Mouse (Mus musculus) heart, embryonic 14.5 days (tissue): Measurements from ENCODE around the gene Ndufb7. TPM values are rescaled to one million over a fixed set of nuclear protein-coding genes. Genes with fewer than 3 reads are reported as not detected.

Experiments
- ATAC-seq: fragments of 200-750 bp; cut with Nextera tagmentation; 2 replicates; pipeline ENCODE4 v1.8.0; 2017; ENCODE audit warnings: low read depth, moderate TSS enrichment; ENCODE audit not compliant: insufficient number of reproducible peaks, insufficient read depth, low FRiP score
- H3K27ac ChIP-seq, 2 experiments: fragments of 200-500 bp in 1 of 2; fragments of 300-500 bp in 1 of 2; sonication (generic) in 1 of 2; replicated peaks in 1 of 2; 2 replicates each; pipeline ENCODE4 v1.5.1; 2012 to 2014; ENCODE audit warnings: low read depth in 2 of 2, low read length in 2 of 2, control low read depth in 1 of 2, mild to moderate bottlenecking in 1 of 2, mixed read lengths in 1 of 2; ENCODE audit not compliant: control insufficient read depth in 1 of 2, insufficient read depth in 1 of 2
- H3K27me3 ChIP-seq: fragments of 300-500 bp; sonication (generic); 2 replicates; pipeline ENCODE4 v1.6.1; 2014; ENCODE audit warnings: mild to moderate bottlenecking, low read length, control low read depth; ENCODE audit not compliant: control insufficient read depth, insufficient read depth
- H3K36me3 ChIP-seq: fragments of 300-500 bp; sonication (generic); 2 replicates; pipeline ENCODE4 v1.6.1; 2014; ENCODE audit warnings: mild to moderate bottlenecking, control low read depth, low read length, mixed read lengths; ENCODE audit not compliant: control insufficient read depth, insufficient read depth
- H3K4me1 ChIP-seq, 2 experiments: fragments of 200-500 bp in 1 of 2; fragments of 300-500 bp in 1 of 2; sonication (generic) in 1 of 2; 2 replicates each; pipeline ENCODE4 v1.6.1; 2012 to 2014; ENCODE audit warnings: low read length in 2 of 2, control low read depth in 1 of 2, mixed read lengths in 1 of 2; ENCODE audit not compliant: control insufficient read depth in 2 of 2, insufficient read depth in 2 of 2
- H3K4me2 ChIP-seq: fragments of 300-500 bp; sonication (generic); 2 replicates; pipeline ENCODE4 v1.6.1; 2014; ENCODE audit warnings: mild to moderate bottlenecking, low read length
- H3K4me3 ChIP-seq, 2 experiments: fragments of 200-500 bp in 1 of 2; fragments of 300-500 bp in 1 of 2; sonication (generic) in 1 of 2; 2 replicates each; pipeline ENCODE4 v1.5.1; 2012 to 2014; ENCODE audit warnings: low read length in 2 of 2, mild to moderate bottlenecking in 2 of 2, control low read depth in 1 of 2, low read depth in 1 of 2, moderate library complexity in 1 of 2; ENCODE audit not compliant: control insufficient read depth in 1 of 2, insufficient read depth in 1 of 2
- H3K9ac ChIP-seq: fragments of 300-500 bp; sonication (generic); 2 replicates; pipeline ENCODE4 v1.6.1; 2014; ENCODE audit warnings: mild to moderate bottlenecking, low read length
- H3K9me3 ChIP-seq: fragments of 300-500 bp; sonication (generic); 2 replicates; pipeline ENCODE4 v1.6.1; 2016; ENCODE audit warnings: low read length, control low read depth; ENCODE audit not compliant: control insufficient read depth
- WGBS: fragments of 180-500 bp; shearing (Covaris S2); extraction: QIAGEN DNeasy Blood & Tissue Kit; methylation state at CpG from one replicate; pipeline ENCODE4 v1.1.7; 2014; 5-methylcytosine and 5-hydroxymethylcytosine counted together
- polyA plus RNA-seq: library from polyadenylated mRNA; unstranded; fragments of >200 nt; fragmentation: Nextera tagmentation; extraction: Ambion mirVana; gene quantifications from 2 replicates; pipeline ENCODE4 v1.2.1, GENCODE M21; 2014

The Ndufb7 gene
- polyA plus RNA-seq, 1 experiment from 2014 or later = 718 TPM

- 81% methylated on average over 1 of the region's 1 CpGs for WGBS
- Histone ChIP-seq H3K9ac (no peak overlapping the region), H3K27ac (0 out of 4 replicates have a peak overlapping the region, but pooled peaks of 1 of the 2 experiments have one; percentile 1), H3K27me3 (no peaks in the 10 kb centered on the region), H3K4me3 (no peak overlapping the region), H3K9me3 (no peaks in the 10 kb centered on the region), H3K4me2 (no peak overlapping the region), H3K36me3 (peaks cover 60% of the 10 kb centered on the region), H3K4me1 (peaks cover 13 to 38% of the 10 kb centered on the region in 2 experiments)
- no peak for ATAC-seq
Observed at GRCm38 (mm10) chr8:83584771-83585170, 18.3 kb downstream of the Ndufb7 start.

GRCm38 (mm10) chr8:83585333-83585732 lies 18.9 kb downstream of the Ndufb7 start:
- 73% methylated on average over 3 of the region's 3 CpGs for WGBS
- ATAC-seq = no peak
- Histone ChIP-seq H3K27ac (0 out of 4 replicates have a peak overlapping the region, but pooled peaks of 1 of the 2 experiments have one; percentile 19), H3K4me3 (no peak overlapping the region), H3K4me1 (peaks cover 12 to 35% of the 10 kb centered on the region in 2 experiments), H3K27me3 (no peaks in the 10 kb centered on the region), H3K36me3 (peaks cover 60% of the 10 kb centered on the region), H3K9me3 (no peaks in the 10 kb centered on the region), H3K4me2 (no peak overlapping the region), H3K9ac (no peak overlapping the region; the same call in 1 of the 2 replicates)

GRCm38 (mm10) chr8:83587644-83588043 lies 21.2 kb downstream of the Ndufb7 start:
- Histone ChIP-seq H3K27me3 (no peaks in the 10 kb centered on the region), H3K27ac (no peak overlapping the region), H3K36me3 (peaks cover 76% of the 10 kb centered on the region), H3K4me2 (no peak overlapping the region), H3K9me3 (no peaks in the 10 kb centered on the region), H3K4me1 (peaks cover 10 to 32% of the 10 kb centered on the region in 2 experiments), H3K9ac (no peak overlapping the region; the same call in 1 of the 2 replicates), H3K4me3 (no peak overlapping the region)
- no peak for ATAC-seq
- WGBS = 59% methylated on average over 6 of the region's 6 CpGs

- H3K4me3 ChIP-seq = no peak overlapping the region
- no peaks in the 10 kb centered on the region for H3K27me3 ChIP-seq
- ATAC-seq = no peak
- H3K4me1 ChIP-seq = peaks cover 12 to 41% of the 10 kb centered on the region in 2 experiments
- no peak overlapping the region for H3K9ac ChIP-seq
- no peaks in the 10 kb centered on the region for H3K9me3 ChIP-seq
- no peak overlapping the region for H3K27ac ChIP-seq
- 91% methylated on average over 5 of the region's 5 CpGs for WGBS
- no peak overlapping the region for H3K4me2 ChIP-seq
- peaks cover 69% of the 10 kb centered on the region for H3K36me3 ChIP-seq
Observed at GRCm38 (mm10) chr8:83588886-83589285, 22.4 kb downstream of the Ndufb7 start.

GRCm38 (mm10) chr8:83590488-83591023 lies 24.1 kb downstream of the Ndufb7 start:
- ATAC-seq = no peak
- no peak overlapping the region for H3K9ac ChIP-seq
- WGBS = 85% methylated on average over 7 of the region's 7 CpGs

GRCm38 (mm10) chr8:83592682-83593081 lies 26.2 kb downstream of the Ndufb7 start:
- peaks cover 8 to 28% of the 10 kb centered on the region in 2 experiments; a peak in 3 of 4 replicates for H3K4me1 ChIP-seq
- H3K36me3 ChIP-seq = peaks cover 40% of the 10 kb centered on the region
- H3K27me3 ChIP-seq = no peaks in the 10 kb centered on the region
- no peak for ATAC-seq
- H3K9me3 ChIP-seq = no peaks in the 10 kb centered on the region
- peak overlapping the region; percentile 11 to 91; a peak in 2 of 4 replicates for H3K4me3 ChIP-seq
- H3K27ac ChIP-seq = no peak overlapping the region
- H3K9ac ChIP-seq = peak overlapping the region; percentile 96; the same call in 1 of the 2 replicates
- H3K4me2 ChIP-seq = peak overlapping the region; percentile 99
- WGBS = 82% methylated on average over 3 of the region's 3 CpGs

More at GRCm38 (mm10) chr8:83590488-83591023, 24.1 kb downstream of the Ndufb7 start:
- Histone ChIP-seq H3K36me3 (peaks cover 55% of the 10 kb centered on the region), H3K4me3 (no peak overlapping the region), H3K27me3 (no peaks in the 10 kb centered on the region), H3K9me3 (no peaks in the 10 kb centered on the region), H3K4me2 (no peak overlapping the region), H3K27ac (no peak overlapping the region), H3K4me1 (peaks cover 8 to 32% of the 10 kb centered on the region in 2 experiments; a peak in 3 of 4 replicates)

GRCm38 (mm10) chr8:83593325-83594166 lies 27.1 kb downstream of the Ndufb7 start:
- Histone ChIP-seq H3K4me2 (peak overlapping the region; percentile 99), H3K36me3 (peaks cover 32% of the 10 kb centered on the region), H3K27ac (peak overlapping the region; percentile 87 to 90), H3K4me1 (peaks cover 5 to 21% of the 10 kb centered on the region in 2 experiments; a peak in 3 of 4 replicates), H3K27me3 (no peaks in the 10 kb centered on the region), H3K4me3 (peak overlapping the region; percentile 72 to 91), H3K9me3 (no peaks in the 10 kb centered on the region), H3K9ac (peak overlapping the region; percentile 96)
- WGBS = 7% methylated on average over 22 of the region's 22 CpGs
- no peak; the same call in 1 of the 2 replicates for ATAC-seq
